Mouse (Mus musculus) embryonic fibroblast, embryonic 13.5 days (primary cell): Measurements from ENCODE around the gene Tmem44.

Experiments used
- CTCF ChIP-seq: IDR thresholded peaks from 2 replicates; pipeline ENCODE4 v1.5.1; 2011; ENCODE audit warnings: mild to moderate bottlenecking, control low read depth, low read length, moderate library complexity, borderline replicate concordance; ENCODE audit not compliant: insufficient read depth
- POLR2A ChIP-seq: IDR thresholded peaks from 2 replicates; pipeline ENCODE4 v1.6.1; 2011; ENCODE audit warnings: low read depth, mild to moderate bottlenecking, control low read depth, low read length, moderate library complexity

GRCm38 (mm10) chr16:30552621-30553338 is 2.1 kb upstream of the Tmem44 start:
- TF ChIP-seq CTCF (no peak), POLR2A (no peak)
